Mouse (Mus musculus): Measurements from ENCODE around the gene Slc24a5.

The Slc24a5 gene

GRCm38 (mm10) chr2:125119381-125120110, 51.6 kb downstream of the Slc24a5 start:
- DNase-seq (ENCODE audit: low spot score in 2 of 2): no peak

DNA sequence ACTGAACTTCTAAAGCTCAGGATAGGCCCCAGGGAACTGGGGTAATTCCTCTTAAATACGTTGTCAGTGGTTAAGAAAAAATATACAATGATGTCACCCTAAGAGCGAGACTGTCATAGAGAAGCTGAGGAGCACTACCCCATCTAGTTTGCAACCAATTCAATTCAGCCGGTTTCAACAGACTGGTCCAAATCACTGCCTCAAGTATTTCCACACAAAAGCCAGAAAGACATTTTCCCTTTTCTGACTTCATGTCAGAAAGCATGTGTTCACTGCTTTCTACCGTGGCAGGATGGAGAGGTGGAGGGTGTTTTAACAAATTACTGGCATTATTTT, 54.3 kb downstream of the Slc24a5 start:
- no peak for DNase-seq (ENCODE audit: low spot score in 2 of 2)

DNA sequence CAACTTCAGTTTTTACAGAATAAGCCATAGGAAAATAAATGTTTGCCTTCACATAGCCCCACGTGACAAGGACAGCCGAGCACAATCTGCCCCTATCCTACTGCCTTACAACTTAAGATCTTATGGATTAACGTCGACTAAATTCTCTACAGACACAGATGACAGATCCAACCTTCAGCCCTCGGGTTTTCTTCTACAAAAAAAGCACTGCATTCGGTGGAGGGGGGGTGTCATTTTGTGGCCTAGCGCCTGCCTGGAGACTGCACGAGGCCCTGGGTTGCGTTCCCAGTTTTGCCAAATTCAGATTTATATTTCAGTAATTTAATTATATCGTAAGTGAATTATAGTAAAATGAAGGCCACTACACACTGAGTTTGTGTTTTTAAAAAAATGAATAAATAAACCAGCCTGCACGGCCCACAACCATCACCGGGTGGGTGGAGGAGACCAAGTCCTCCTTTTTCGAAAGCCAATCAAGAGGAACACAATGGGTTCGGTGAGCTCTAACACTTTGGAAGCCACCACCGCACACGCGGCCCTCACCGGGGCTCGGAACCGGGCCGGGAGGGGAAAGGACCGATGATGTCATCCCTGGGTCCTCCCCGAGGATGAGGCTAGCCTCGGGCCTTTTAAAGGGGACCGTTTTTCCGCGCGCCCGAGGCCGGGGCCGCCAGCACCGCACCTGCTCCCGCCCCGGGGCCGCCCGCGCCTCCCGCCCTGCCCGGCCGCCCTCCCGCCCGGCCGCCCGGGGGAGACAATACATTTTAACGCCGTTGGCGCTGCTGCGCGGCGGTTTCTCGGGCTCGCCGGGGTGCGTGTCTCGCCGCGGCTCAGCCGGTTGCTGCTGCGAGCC, 54.9 kb downstream of the Slc24a5 start:
- peak in 1 of 2 experiments; percentile 41 for DNase-seq (ENCODE audit: low spot score in 2 of 2)

DNA sequence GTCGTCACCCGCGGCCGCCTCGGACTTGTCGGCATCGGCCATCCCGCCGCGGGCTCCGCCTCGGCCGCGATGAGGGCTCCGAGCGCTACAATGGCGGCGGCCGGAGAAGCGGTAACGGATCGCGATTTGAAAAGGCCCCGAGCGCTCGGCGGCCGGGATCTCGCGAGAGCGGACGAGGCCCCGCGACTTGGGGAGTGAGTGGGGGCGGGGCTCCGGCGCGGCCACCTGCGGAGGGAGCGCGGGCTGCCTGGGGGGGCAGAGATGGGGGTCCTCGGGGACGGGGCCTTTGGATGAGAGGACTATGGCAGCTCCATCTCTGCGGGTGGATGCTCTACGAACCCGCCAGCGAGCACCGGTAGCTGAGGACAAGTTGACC, 55.5 kb downstream of the Slc24a5 start, which contains the start of gene Myef2:
Gene Myef2 (minus strand): TSS at position 185 of the 376 bp plus-strand sequence.
- DNase-seq (ENCODE audit: low spot score in 2 of 2): peak; percentile 78 to 82

DNA sequence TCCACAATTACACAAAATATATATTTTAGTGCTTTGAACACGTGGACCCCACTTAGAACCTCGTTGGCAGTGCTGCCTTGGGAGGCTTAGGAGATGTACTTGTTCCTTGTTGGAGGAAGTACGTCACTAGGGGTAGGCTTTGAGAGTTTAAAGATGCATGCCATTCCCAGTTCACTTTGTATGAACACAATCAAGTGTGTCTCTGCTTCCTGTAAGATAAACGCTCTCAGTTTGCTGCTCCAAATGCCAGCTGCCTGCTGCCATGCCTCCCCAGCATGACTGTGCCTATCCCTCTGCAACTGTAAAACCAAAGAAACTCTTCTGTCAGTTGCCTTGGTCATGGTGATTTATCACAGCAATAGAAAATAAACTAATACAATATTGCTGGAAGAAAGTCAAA, 57.9 kb downstream of the Slc24a5 start:
- DNase-seq (ENCODE audit: low spot score in 2 of 2): no peak

GRCm38 (mm10) chr2:125126792-125127191, 58.9 kb downstream of the Slc24a5 start:
- no peak for DNase-seq (ENCODE audit: low spot score in 2 of 2)

GRCm38 (mm10) chr2:125134113-125134512, 66.2 kb downstream of the Slc24a5 start:
- no peak for DNase-seq (ENCODE audit: low spot score in 2 of 2)

DNA sequence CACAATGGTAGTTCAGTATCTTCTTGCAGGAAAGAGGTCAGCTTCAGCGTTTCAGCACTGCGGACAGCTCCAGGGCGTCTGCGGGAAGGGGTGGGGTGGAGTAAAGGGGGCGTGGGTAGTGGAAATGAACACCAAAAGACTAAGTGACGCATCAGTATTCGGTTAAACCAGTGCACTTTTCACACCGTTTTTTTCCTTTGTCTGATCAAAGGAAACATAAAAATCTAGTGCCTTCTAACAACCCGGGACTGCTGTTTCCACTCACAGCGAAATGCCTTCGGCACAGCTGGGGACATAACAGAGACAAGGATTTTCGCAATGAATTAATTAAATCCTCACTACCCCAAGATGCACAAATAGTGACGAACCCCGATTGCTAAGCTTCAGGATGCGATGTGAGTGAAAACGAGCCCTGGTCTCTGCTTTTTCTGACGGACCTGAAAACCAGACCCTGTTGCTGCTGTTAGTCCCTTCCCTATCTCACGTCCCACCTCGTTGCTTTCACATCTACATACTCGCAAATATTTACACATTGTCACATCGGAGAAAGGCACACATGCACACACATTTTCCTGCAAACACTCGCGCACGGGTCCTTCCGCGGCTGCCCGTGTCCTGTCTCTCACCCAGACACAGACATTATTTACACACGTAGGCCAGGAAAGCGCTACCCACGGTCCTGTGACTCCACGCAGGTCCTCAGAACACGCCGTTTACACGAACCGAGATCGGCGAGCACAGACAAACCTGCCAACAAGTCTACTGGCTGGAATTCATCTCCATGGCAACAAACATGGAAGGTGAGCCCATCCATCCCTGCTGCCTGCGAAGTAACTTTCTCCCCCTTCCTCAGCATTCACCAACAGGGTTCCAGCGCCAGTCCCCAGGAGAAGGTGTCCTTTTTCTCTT, 68.2 kb downstream of the Slc24a5 start, which contains the start of gene Ctxn2:
Gene Ctxn2 (plus strand): TSS at position 790 of the 909 bp plus-strand sequence.
- DNase-seq (ENCODE audit: low spot score in 2 of 2): peak; percentile 65 to 89

DNA sequence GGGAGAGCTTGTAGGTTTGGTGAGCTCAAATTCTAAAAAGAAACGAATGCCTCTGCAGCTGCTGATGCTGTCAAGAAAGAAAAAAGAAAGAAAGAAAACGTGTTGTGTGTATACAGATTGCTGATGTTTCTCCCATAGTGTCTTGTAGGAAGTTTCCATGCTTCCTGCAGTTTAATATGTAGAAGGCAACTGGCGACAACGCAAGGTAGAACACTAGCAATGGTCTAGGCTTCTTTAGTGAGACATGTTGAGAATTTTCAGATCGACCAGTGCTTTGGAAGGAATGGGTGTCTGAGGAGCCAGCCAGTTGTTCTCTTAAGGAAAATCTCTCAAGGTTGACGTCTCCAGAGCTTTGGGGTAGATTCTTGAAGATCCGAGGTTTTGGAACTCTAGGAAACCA, 68.9 kb downstream of the Slc24a5 start:
- DNase-seq (ENCODE audit: low spot score in 2 of 2): no peak
